Mouse (Mus musculus): Measurements from ENCODE around the gene Rraga. TPM values are rescaled to one million over a fixed set of nuclear protein-coding genes. Genes with fewer than 3 reads are reported as not detected.

Gene Rraga
- polyA plus RNA-seq (2015; fragmentation: Nextera tagmentation; extraction: Ambion mirVana), result 84.6 and 85.4 TPM in 2 replicates

- peak; percentile 96 for ATAC-seq (ENCODE audit: insufficient number of reproducible peaks, low FRiP score, low TSS enrichment, low read depth)
- peak within 1 kb of the TSS; percentile 99 for H3K27ac ChIP-seq (replicated peaks)
Measured at GRCm38 (mm10) chr4:86575283-86575983, at the start of gene Rraga. Gene Rraga (plus strand): TSS chr4:86575668.

GRCm38 (mm10) chr4:86527162-86528136 lies 48.0 kb upstream of the Rraga start:
- WGBS, result 18% methylated on average over 11 of the region's 11 CpGs

More at GRCm38 (mm10) chr4:86575283-86575983, at the start of gene Rraga:
- H3K9ac ChIP-seq, result peak within 1 kb of the TSS; percentile 97
- under 1% methylated on average over 53 of the region's 53 CpGs for WGBS
- H3K36me3 ChIP-seq, result 0 out of 2 replicates have a peak, but pooled peaks cover 8% of the 10 kb centered on the region
- H3K4me3 ChIP-seq (replicated peaks), result peak within 1 kb of the TSS; percentile 97
- H3K4me2 ChIP-seq (replicated peaks), result peak within 1 kb of the TSS; percentile 80
- no peaks in the 10 kb centered on the region for H3K27me3 ChIP-seq
- peaks cover 15% of the 10 kb centered on the region for H3K4me1 ChIP-seq
- no peaks in the 10 kb centered on the region for H3K9me3 ChIP-seq (replicated peaks)

GRCm38 (mm10) chr4:86529161-86529560 lies 46.3 kb upstream of the Rraga start:
- no peak for ATAC-seq (ENCODE audit: insufficient number of reproducible peaks, low FRiP score, low TSS enrichment, low read depth)
- no peak overlapping the region for H3K4me2 ChIP-seq (replicated peaks)
- no peak overlapping the region for H3K4me3 ChIP-seq (replicated peaks)
- H3K9ac ChIP-seq, result no peak overlapping the region
- peaks cover 26% of the 10 kb centered on the region for H3K4me1 ChIP-seq
- no peaks in the 10 kb centered on the region for H3K36me3 ChIP-seq
- WGBS, result 59% methylated on average over 6 of the region's 6 CpGs
- H3K9me3 ChIP-seq (replicated peaks), result no peaks in the 10 kb centered on the region
- no peak overlapping the region for H3K27ac ChIP-seq (replicated peaks)
- no peaks in the 10 kb centered on the region for H3K27me3 ChIP-seq

More at GRCm38 (mm10) chr4:86527162-86528136, 48.0 kb upstream of the Rraga start:
- ATAC-seq (ENCODE audit: insufficient number of reproducible peaks, low FRiP score, low TSS enrichment, low read depth), result peak; percentile 85
- Histone ChIP-seq H3K36me3 (no peaks in the 10 kb centered on the region), H3K9me3 (replicated peaks) (no peaks in the 10 kb centered on the region), H3K4me2 (replicated peaks) (no peak overlapping the region; the same call in 1 of the 2 replicates), H3K27ac (replicated peaks) (peak overlapping the region; percentile 81), H3K4me1 (peaks cover 26% of the 10 kb centered on the region), H3K27me3 (no peaks in the 10 kb centered on the region), H3K9ac (no peak overlapping the region), H3K4me3 (replicated peaks) (no peak overlapping the region)

GRCm38 (mm10) chr4:86533406-86534090 lies 41.9 kb upstream of the Rraga start:
- Histone ChIP-seq H3K27me3 (no peaks in the 10 kb centered on the region), H3K9ac (no peak overlapping the region), H3K4me2 (replicated peaks) (no peak overlapping the region), H3K4me3 (replicated peaks) (no peak overlapping the region), H3K9me3 (replicated peaks) (no peaks in the 10 kb centered on the region), H3K4me1 (0 out of 2 replicates have a peak, but pooled peaks cover 3% of the 10 kb centered on the region), H3K36me3 (no peaks in the 10 kb centered on the region), H3K27ac (replicated peaks) (no peak overlapping the region)
- ATAC-seq (ENCODE audit: insufficient number of reproducible peaks, low FRiP score, low TSS enrichment, low read depth), result no peak
- WGBS, result 32% methylated on average over 8 of the region's 8 CpGs

GRCm38 (mm10) chr4:86534091-86534481 lies 41.4 kb upstream of the Rraga start:
- H3K36me3 ChIP-seq, result no peaks in the 10 kb centered on the region
- 0 out of 2 replicates have a peak, but pooled peaks cover 2% of the 10 kb centered on the region for H3K4me1 ChIP-seq
- WGBS, result 26% methylated on average over 5 of the region's 5 CpGs
- H3K27me3 ChIP-seq, result no peaks in the 10 kb centered on the region
- no peak overlapping the region for H3K4me2 ChIP-seq (replicated peaks)
- H3K27ac ChIP-seq (replicated peaks), result no peak overlapping the region
- H3K4me3 ChIP-seq (replicated peaks), result no peak overlapping the region
- no peaks in the 10 kb centered on the region for H3K9me3 ChIP-seq (replicated peaks)
- no peak for ATAC-seq (ENCODE audit: insufficient number of reproducible peaks, low FRiP score, low TSS enrichment, low read depth)
- no peak overlapping the region for H3K9ac ChIP-seq

GRCm38 (mm10) chr4:86537972-86538371 lies 37.5 kb upstream of the Rraga start:
- H3K4me1 ChIP-seq, result no peaks in the 10 kb centered on the region
- no peak overlapping the region for H3K9ac ChIP-seq
- 48% methylated on average over 4 of the region's 4 CpGs for WGBS
- ATAC-seq (ENCODE audit: insufficient number of reproducible peaks, low FRiP score, low TSS enrichment, low read depth), result no peak
- H3K4me3 ChIP-seq (replicated peaks), result no peak overlapping the region
- no peaks in the 10 kb centered on the region for H3K9me3 ChIP-seq (replicated peaks)
- H3K27me3 ChIP-seq, result no peaks in the 10 kb centered on the region
- H3K36me3 ChIP-seq, result no peaks in the 10 kb centered on the region
- no peak overlapping the region for H3K27ac ChIP-seq (replicated peaks)
- H3K4me2 ChIP-seq (replicated peaks), result no peak overlapping the region

GRCm38 (mm10) chr4:86538936-86539335 lies 36.5 kb upstream of the Rraga start:
- Histone ChIP-seq H3K4me1 (0 out of 2 replicates have a peak, but pooled peaks cover 3% of the 10 kb centered on the region), H3K27me3 (no peaks in the 10 kb centered on the region), H3K9me3 (replicated peaks) (no peaks in the 10 kb centered on the region), H3K4me3 (replicated peaks) (no peak overlapping the region), H3K27ac (replicated peaks) (no peak overlapping the region), H3K4me2 (replicated peaks) (no peak overlapping the region), H3K9ac (no peak overlapping the region), H3K36me3 (no peaks in the 10 kb centered on the region)
- 90% methylated on average over 5 of the region's 5 CpGs for WGBS
- ATAC-seq (ENCODE audit: insufficient number of reproducible peaks, low FRiP score, low TSS enrichment, low read depth), result no peak

- Histone ChIP-seq H3K27me3 (no peaks in the 10 kb centered on the region), H3K4me3 (replicated peaks) (no peak overlapping the region), H3K4me1 (peaks cover 6% of the 10 kb centered on the region; the same call in 1 of the 2 replicates), H3K36me3 (no peaks in the 10 kb centered on the region), H3K9me3 (replicated peaks) (no peaks in the 10 kb centered on the region), H3K27ac (replicated peaks) (no peak overlapping the region), H3K9ac (no peak overlapping the region), H3K4me2 (replicated peaks) (no peak overlapping the region)
- no peak for ATAC-seq (ENCODE audit: insufficient number of reproducible peaks, low FRiP score, low TSS enrichment, low read depth)
- 77% methylated on average over 1 of the region's 1 CpGs for WGBS
Measured at GRCm38 (mm10) chr4:86541573-86541972, 33.9 kb upstream of the Rraga start.

GRCm38 (mm10) chr4:86543999-86544398 lies 31.5 kb upstream of the Rraga start:
- H3K9me3 ChIP-seq (replicated peaks), result no peaks in the 10 kb centered on the region
- no peak overlapping the region for H3K27ac ChIP-seq (replicated peaks)
- no peaks in the 10 kb centered on the region for H3K27me3 ChIP-seq
- no peak overlapping the region for H3K9ac ChIP-seq
- ATAC-seq (ENCODE audit: insufficient number of reproducible peaks, low FRiP score, low TSS enrichment, low read depth), result no peak
- WGBS, result 78% methylated on average over 3 of the region's 3 CpGs
- H3K4me3 ChIP-seq (replicated peaks), result no peak overlapping the region
- no peak overlapping the region for H3K4me2 ChIP-seq (replicated peaks)
- peaks cover 6% of the 10 kb centered on the region; the same call in 1 of the 2 replicates for H3K4me1 ChIP-seq
- H3K36me3 ChIP-seq, result no peaks in the 10 kb centered on the region

GRCm38 (mm10) chr4:86545615-86546014 lies 29.9 kb upstream of the Rraga start:
- H3K27me3 ChIP-seq, result no peaks in the 10 kb centered on the region
- H3K4me2 ChIP-seq (replicated peaks), result no peak overlapping the region
- H3K9me3 ChIP-seq (replicated peaks), result no peaks in the 10 kb centered on the region
- no peak overlapping the region for H3K9ac ChIP-seq
- 36% methylated on average over 5 of the region's 5 CpGs for WGBS
- no peaks in the 10 kb centered on the region for H3K36me3 ChIP-seq
- H3K27ac ChIP-seq (replicated peaks), result peak overlapping the region; percentile 36; the same call in 1 of the 2 replicates
- no peak overlapping the region for H3K4me3 ChIP-seq (replicated peaks)
- no peak for ATAC-seq (ENCODE audit: insufficient number of reproducible peaks, low FRiP score, low TSS enrichment, low read depth)
- H3K4me1 ChIP-seq, result peaks cover 6% of the 10 kb centered on the region; the same call in 1 of the 2 replicates

All from embryonic facial prominence, embryonic 15.5 days (tissue).